ENCODE assay signal across 17 mouse cellular contexts in the genomic region with DNA sequence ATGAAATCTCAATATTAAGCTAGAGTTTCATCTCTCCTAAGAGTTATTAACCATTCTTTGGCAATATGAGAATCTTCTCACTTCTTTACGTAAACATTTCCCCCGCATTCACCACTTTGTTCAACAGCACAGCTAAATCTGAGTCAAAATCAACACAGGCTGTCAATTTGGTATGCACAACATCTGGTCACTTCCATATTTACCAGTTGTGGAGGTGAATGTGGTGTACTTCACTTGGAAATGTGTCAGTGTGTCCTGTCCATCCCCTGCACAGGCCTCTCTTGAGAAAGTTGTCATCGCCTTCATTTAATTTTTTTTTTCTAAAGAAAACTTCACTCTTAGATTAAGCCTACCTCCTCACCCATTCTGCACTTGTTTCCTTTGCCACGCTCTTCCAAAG.
"Had no signal": no experiment of that assay in that cellular context is flagged by ENCODE, and none has a peak within 500 bp of the region (broad histone marks: within the 10 kb centered on the region; RNA-seq: fewer than 3 reads in every experiment).

No protein-coding gene starts in this region.

- ATAC-seq: liver, embryonic 12.5 days; liver, postnatal 0 days; lung, postnatal 0 days; midbrain, embryonic 13.5 days; midbrain, embryonic 15.5 days; midbrain, embryonic 16.5 days had no signal

- DNase-seq: left cerebral cortex, postnatal 4 days; liver; liver, embryonic 13.5 days; liver, postnatal 0 days; lung, adult 18-20 months; lung, adult 2 months; lung, embryonic 14.5 days; lung, postnatal 10 days; lung, postnatal 14 days; lung, postnatal 36 days; lung, postnatal 4 days; midbrain, embryonic 14.5 days had no signal
